Mouse (Mus musculus) adrenal gland, postnatal 14 days (tissue): ENCODE measurements at regions not wholly inside any gene's neighbourhood (a gene's known extent, or its start where the extent isn't known, plus 50 kb on each side); places are given as distances from the start of the nearest gene placed in this dataset.

Experiments used
- DNase-seq: peaks from one replicate; pipeline ENCODE4 v3.0.0; 2021; ENCODE audit warnings: mixed read lengths

- DNase-seq, result peak; percentile 83
These were observed 65.3 kb downstream of the Cdca7 start for GRCm38 (mm10) chr2:72541246-72541645.

- no peak for DNase-seq
These were observed 69.5 kb downstream of the Cdca7 start for GRCm38 (mm10) chr2:72545453-72545852.

- no peak for DNase-seq
These were observed 70.5 kb downstream of the Cdca7 start for GRCm38 (mm10) chr2:72546476-72546875.

GRCm38 (mm10) chr2:72546963-72547362 lies 71.0 kb downstream of the Cdca7 start:
- no peak for DNase-seq

- DNase-seq, result no peak
These were observed 75.3 kb downstream of the Cdca7 start for GRCm38 (mm10) chr2:72551268-72551667.

GRCm38 (mm10) chr2:72554603-72555002 lies 78.6 kb downstream of the Cdca7 start:
- peak; percentile 42 for DNase-seq

- DNase-seq, result no peak
These were observed 79.2 kb downstream of the Cdca7 start for GRCm38 (mm10) chr2:72555116-72555515.

GRCm38 (mm10) chr2:72555556-72555955 lies 79.6 kb downstream of the Cdca7 start:
- no peak for DNase-seq

- no peak for DNase-seq
These were observed 80.3 kb downstream of the Cdca7 start for GRCm38 (mm10) chr2:72556064-72556821.

GRCm38 (mm10) chr2:72557161-72557560 lies 81.2 kb downstream of the Cdca7 start:
- DNase-seq, result no peak

- DNase-seq, result no peak
These were observed 81.8 kb downstream of the Cdca7 start for GRCm38 (mm10) chr2:72557565-72558260.

GRCm38 (mm10) chr2:72561383-72561782 lies 85.4 kb downstream of the Cdca7 start:
- no peak for DNase-seq

- DNase-seq, result no peak
These were observed 102.4 kb downstream of the Cdca7 start for GRCm38 (mm10) chr2:72578322-72578721.

GRCm38 (mm10) chr2:72581136-72581535 lies 105.2 kb downstream of the Cdca7 start:
- no peak for DNase-seq

- DNase-seq, result no peak
These were observed 112.9 kb downstream of the Cdca7 start for GRCm38 (mm10) chr2:72588814-72589213.

- no peak for DNase-seq
These were observed 116.1 kb downstream of the Cdca7 start for GRCm38 (mm10) chr2:72592011-72592410.

GRCm38 (mm10) chr2:72596994-72597925 lies 121.3 kb downstream of the Cdca7 start:
- DNase-seq, result no peak

- no peak for DNase-seq
These were observed 122.0 kb downstream of the Cdca7 start for GRCm38 (mm10) chr2:72597941-72598340.

GRCm38 (mm10) chr2:72600723-72601122 lies 124.8 kb downstream of the Cdca7 start:
- no peak for DNase-seq

GRCm38 (mm10) chr2:72602152-72602551 lies 126.2 kb downstream of the Cdca7 start:
- DNase-seq, result no peak

- DNase-seq, result no peak
These were observed 136.3 kb downstream of the Cdca7 start for GRCm38 (mm10) chr2:72612221-72612620.

- peak; percentile 91 for DNase-seq
These were observed 138.3 kb downstream of the Cdca7 start for GRCm38 (mm10) chr2:72614256-72614655.

- no peak for DNase-seq
These were observed 139.9 kb downstream of the Cdca7 start for GRCm38 (mm10) chr2:72615869-72616268.
